9 mouse cellular contexts compared by ENCODE assay signal in the genomic region with DNA sequence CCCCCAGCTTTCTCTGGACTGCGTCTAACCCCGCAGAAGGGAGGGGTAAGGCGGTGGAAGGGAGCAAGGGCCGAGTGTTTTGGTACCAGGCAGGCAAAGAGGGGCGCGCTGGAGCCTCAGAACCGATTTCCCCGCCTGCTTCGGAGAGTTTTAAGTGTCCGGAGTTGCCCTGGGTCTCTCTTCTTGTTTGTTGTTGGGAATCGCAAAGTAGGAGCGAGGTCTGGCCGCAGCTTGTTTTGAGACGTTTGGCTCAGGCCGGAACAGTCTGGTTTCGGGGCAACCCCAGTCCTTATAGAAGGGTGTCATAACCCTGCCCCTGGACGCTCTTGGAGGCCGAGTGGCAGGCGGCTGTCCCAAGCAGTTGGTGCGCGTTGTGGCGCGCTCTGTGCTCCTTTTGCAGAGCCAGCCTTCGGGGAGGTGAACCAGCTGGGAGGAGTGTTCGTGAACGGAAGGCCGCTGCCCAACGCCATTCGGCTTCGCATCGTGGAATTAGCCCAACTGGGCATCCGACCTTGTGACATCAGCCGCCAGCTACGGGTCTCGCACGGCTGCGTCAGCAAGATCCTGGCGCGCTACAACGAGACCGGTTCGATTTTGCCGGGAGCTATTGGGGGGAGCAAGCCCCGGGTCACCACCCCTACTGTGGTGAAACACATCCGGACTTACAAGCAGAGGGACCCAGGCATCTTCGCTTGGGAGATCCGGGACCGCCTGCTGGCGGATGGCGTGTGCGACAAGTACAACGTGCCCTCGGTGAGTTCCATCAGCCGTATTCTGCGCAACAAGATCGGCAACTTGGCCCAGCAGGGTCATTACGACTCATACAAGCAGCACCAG. TPM values are rescaled to one million over a fixed set of nuclear protein-coding genes. Genes with fewer than 3 reads are reported as not detected.
DNase-seq lines count a peak whose midpoint lies in the region; ATAC-seq and TF ChIP-seq lines count a peak whose summit lies in the region.
"Had no signal": no experiment of that assay in that cellular context is flagged by ENCODE, and none has a peak within 500 bp of the region (broad histone marks: within the 10 kb centered on the region; RNA-seq: fewer than 3 reads in every experiment).

No protein-coding gene starts in this region.

- H3K79me2 ChIP-seq in heart, adult 2 months (replicated peaks; ENCODE audit: control insufficient read depth, insufficient read depth, low read length): no peaks in the 10 kb centered on the region

- intact Hi-C loops in heart, adult 2 months (cut with DNase I): no loop called here

- no peak overlapping the region for H3K27ac ChIP-seq in heart, embryonic 11.5 days (ENCODE audit: low read depth, low read length)
- H3K27ac ChIP-seq in heart, adult 2 months: no peak overlapping the region
- no peak overlapping the region for H3K27ac ChIP-seq in hindbrain, embryonic 15.5 days (replicated peaks)
- no peak overlapping the region for H3K27ac ChIP-seq in midbrain, embryonic 14.5 days (replicated peaks; ENCODE audit: low read depth, low read length)

- no peak for DNase-seq in heart, adult 2 months
- peak; percentile 64 for DNase-seq in NIH3T3 (ENCODE audit: low read depth)
- peak; percentile 55 for DNase-seq in midbrain, embryonic 14.5 days
- no peak for DNase-seq in cerebellum, postnatal 25 days
- no peak for DNase-seq in cerebellum, adult 9-11 months
- DNase-seq in spleen, adult 18-20 months: no peak

- peaks cover 94% of the 10 kb centered on the region for H3K27me3 ChIP-seq in heart, embryonic 11.5 days (ENCODE audit: control insufficient read depth, insufficient read depth, low read length)
- H3K27me3 ChIP-seq in heart, adult 2 months (ENCODE audit: control insufficient read depth, insufficient read depth, low read length): peaks cover 44% of the 10 kb centered on the region
- H3K27me3 ChIP-seq in hindbrain, embryonic 15.5 days: peaks cover 94% of the 10 kb centered on the region
- peaks cover 97% of the 10 kb centered on the region for H3K27me3 ChIP-seq in midbrain, embryonic 14.5 days (ENCODE audit: control insufficient read depth, insufficient read depth, low read length)

- H3K36me3 ChIP-seq in heart, embryonic 11.5 days (ENCODE audit: control insufficient read depth, insufficient read depth, low read length): no peaks in the 10 kb centered on the region
- no peaks in the 10 kb centered on the region for H3K36me3 ChIP-seq in heart, adult 2 months (ENCODE audit: control insufficient read depth, insufficient read depth, low read length)
- no peaks in the 10 kb centered on the region for H3K36me3 ChIP-seq in hindbrain, embryonic 15.5 days
- no peaks in the 10 kb centered on the region for H3K36me3 ChIP-seq in midbrain, embryonic 14.5 days (ENCODE audit: control insufficient read depth, insufficient read depth, low read length)

- no peak overlapping the region for H3K9ac ChIP-seq in heart, embryonic 11.5 days (ENCODE audit: low read depth, low read length)
- H3K9ac ChIP-seq in heart, adult 2 months (ENCODE audit: low read depth, low read length): no peak overlapping the region
- H3K9ac ChIP-seq in hindbrain, embryonic 15.5 days: no peak overlapping the region
- H3K9ac ChIP-seq in midbrain, embryonic 14.5 days (replicated peaks; ENCODE audit: low read length): no peak overlapping the region

- peak overlapping the region; percentile 43 for H3K4me3 ChIP-seq in heart, embryonic 11.5 days (ENCODE audit: low read depth, low read length)
- H3K4me3 ChIP-seq in heart, adult 2 months: no peak overlapping the region
- H3K4me3 ChIP-seq in hindbrain, embryonic 15.5 days: peak overlapping the region; percentile 15; the same call in 1 of the 2 replicates
- 0 out of 2 replicates have a peak overlapping the region, but pooled peaks have one; percentile 7 for H3K4me3 ChIP-seq in midbrain, embryonic 14.5 days (replicated peaks; ENCODE audit: low read depth, low read length)

- peak overlapping the region; percentile 80 for H3K4me2 ChIP-seq in heart, embryonic 11.5 days
- peak overlapping the region; percentile 36 for H3K4me2 ChIP-seq in hindbrain, embryonic 15.5 days
- peak overlapping the region; percentile 24 for H3K4me2 ChIP-seq in midbrain, embryonic 14.5 days (ENCODE audit: low read length)

- under 1% methylated on average over 57 of the region's 57 CpGs for WGBS in heart, embryonic 11.5 days (ENCODE audit: insufficient replicate concordance)
- 1% methylated on average over 57 of the region's 57 CpGs for WGBS in heart, adult 2 months
- under 1% methylated on average over 57 of the region's 57 CpGs for WGBS in hindbrain, embryonic 15.5 days
- WGBS in midbrain, embryonic 14.5 days: under 1% methylated on average over 57 of the region's 57 CpGs

- TF ChIP-seq EP300 in heart, adult 2 months (IDR thresholded peaks at IDR 0.05; ENCODE audit: insufficient read depth, low read depth, low read length): no peak

- peaks cover 16% of the 10 kb centered on the region for H3K4me1 ChIP-seq in heart, embryonic 11.5 days (ENCODE audit: control insufficient read depth, insufficient read depth, low read length)
- H3K4me1 ChIP-seq in heart, adult 2 months (ENCODE audit: control insufficient read depth, insufficient read depth, low read length): no peaks in the 10 kb centered on the region
- H3K4me1 ChIP-seq in hindbrain, embryonic 15.5 days (replicated peaks): peaks cover 27% of the 10 kb centered on the region
- 0 out of 2 replicates have a peak, but pooled peaks cover 7% of the 10 kb centered on the region for H3K4me1 ChIP-seq in midbrain, embryonic 14.5 days (ENCODE audit: control insufficient read depth, insufficient read depth, low read length)

- peak; percentile 32; the same call in 1 of the 2 replicates for ATAC-seq in heart, embryonic 11.5 days (replicated peaks; ENCODE audit: insufficient number of reproducible peaks, low FRiP score, low TSS enrichment)
- ATAC-seq in hindbrain, embryonic 15.5 days (ENCODE audit: low FRiP score, low read depth): no peak
- no peak for ATAC-seq in midbrain, embryonic 14.5 days (ENCODE audit: low FRiP score, low TSS enrichment)

- no peak for TF ChIP-seq CTCF in heart, adult 2 months (IDR thresholded peaks at IDR 0.05)

- no peaks in the 10 kb centered on the region for H3K9me3 ChIP-seq in heart, embryonic 11.5 days (replicated peaks; ENCODE audit: control insufficient read depth, low read length)
- H3K9me3 ChIP-seq in hindbrain, embryonic 15.5 days: no peaks in the 10 kb centered on the region
- H3K9me3 ChIP-seq in midbrain, embryonic 14.5 days (ENCODE audit: control insufficient read depth, low read length): no peaks in the 10 kb centered on the region

- no peak for TF ChIP-seq POLR2A in heart, adult 2 months (IDR thresholded peaks at IDR 0.05; ENCODE audit: insufficient read depth, low read depth, low read length)

RNA-seq across cellular contexts. Expression of gene Pax9, which starts 4.8 kb away (rescaled TPM):
- 0.08 and 0.50 TPM in 2 replicates for polyA plus RNA-seq in heart, embryonic 11.5 days (2014; fragmentation: Nextera tagmentation; extraction: Ambion mirVana)
- total RNA-seq in heart, adult 2 months (2021): under 1 TPM in 1 of 2 experiments, not detected in 1; 0.26 TPM
- polyA plus RNA-seq in heart, adult 2 months (2012; rRNA removed): 0.20 and 0.47 TPM in 2 replicates
- not detected in 2 replicates for polyA plus RNA-seq in hindbrain, embryonic 15.5 days (2015; fragmentation: Nextera tagmentation; extraction: Ambion mirVana)
- polyA plus RNA-seq in midbrain, embryonic 14.5 days (2014; fragmentation: Nextera tagmentation; extraction: Ambion mirVana): not detected in 2 replicates
- polyA plus RNA-seq: spleen, adult 2 months had no signal

Comparison
In these comparisons a context has a peak if more than half of its experiments do, and no peak if none do; other contexts are left out.
1. H3K4me2 ChIP-seq: peak in every context shown above with its lines; median percentile 80 in heart, embryonic 11.5 days; 36 in hindbrain, embryonic 15.5 days; 24 in midbrain, embryonic 14.5 days.
2. DNase-seq: peak in NIH3T3 (single experiment) and midbrain, embryonic 14.5 days (single experiment); none in heart, adult 2 months (0 of 2), cerebellum, postnatal 25 days (0 of 2), cerebellum, adult 9-11 months (single experiment) and spleen, adult 18-20 months (0 of 2).